Mouse (Mus musculus): ENCODE data around the gene Tctn3. TPM values are rescaled to one million over a fixed set of nuclear protein-coding genes. Genes with fewer than 3 reads are reported as not detected.
"Not testable (repeated sequence)": the region's sequence is repeated elsewhere in the genome, so short reads cannot be mapped to it uniquely, and the experiment has no call there.

The Tctn3 gene
- polyA plus RNA-seq, 1 experiment from 2014 or later, result 10.6 TPM

GRCm38 (mm10) chr19:40632668-40633067 lies 20.6 kb upstream of the Tctn3 start:
- H3K4me1 ChIP-seq (ENCODE audit: control insufficient read depth, insufficient read depth, low read length), result no peaks in the 10 kb centered on the region
- no peaks in the 10 kb centered on the region for H3K36me3 ChIP-seq (ENCODE audit: control insufficient read depth, insufficient read depth, low read length)
- H3K4me2 ChIP-seq (ENCODE audit: low read depth, low read length), result no peak overlapping the region
- no peak for ATAC-seq
- WGBS, result 79% methylated on average over 5 of the region's 5 CpGs
- no peaks in the 10 kb centered on the region for H3K9me3 ChIP-seq (ENCODE audit: control insufficient read depth, low read length)
- no peaks in the 10 kb centered on the region for H3K27me3 ChIP-seq (replicated peaks; ENCODE audit: control insufficient read depth, insufficient read depth, low read length)
- H3K4me3 ChIP-seq (ENCODE audit: low read length), result no peak overlapping the region
- no peak overlapping the region for H3K9ac ChIP-seq (ENCODE audit: low read depth, low read length)
- no peak overlapping the region for H3K27ac ChIP-seq (ENCODE audit: low read length)

GRCm38 (mm10) chr19:40632193-40632592 lies 20.2 kb upstream of the Tctn3 start:
- no peak overlapping the region for H3K4me2 ChIP-seq (ENCODE audit: low read depth, low read length)
- no peaks in the 10 kb centered on the region for H3K27me3 ChIP-seq (replicated peaks; ENCODE audit: control insufficient read depth, insufficient read depth, low read length)
- H3K36me3 ChIP-seq (ENCODE audit: control insufficient read depth, insufficient read depth, low read length), result no peaks in the 10 kb centered on the region
- ATAC-seq, result no peak
- H3K4me3 ChIP-seq (ENCODE audit: low read length), result no peak overlapping the region
- no peak overlapping the region for H3K9ac ChIP-seq (ENCODE audit: low read depth, low read length)
- no peaks in the 10 kb centered on the region for H3K9me3 ChIP-seq (ENCODE audit: control insufficient read depth, low read length)
- WGBS, result 29% methylated on average over 3 of the region's 3 CpGs
- H3K27ac ChIP-seq (ENCODE audit: low read length), result no peak overlapping the region
- H3K4me1 ChIP-seq (ENCODE audit: control insufficient read depth, insufficient read depth, low read length), result no peaks in the 10 kb centered on the region

- H3K27ac ChIP-seq (ENCODE audit: low read length), result no peak overlapping the region
- H3K9ac ChIP-seq (ENCODE audit: low read depth, low read length), result no peak overlapping the region
- H3K9me3 ChIP-seq (ENCODE audit: control insufficient read depth, low read length), result no peaks in the 10 kb centered on the region
- H3K4me3 ChIP-seq (ENCODE audit: low read length), result no peak overlapping the region
- no peaks in the 10 kb centered on the region for H3K4me1 ChIP-seq (ENCODE audit: control insufficient read depth, insufficient read depth, low read length)
- H3K27me3 ChIP-seq (replicated peaks; ENCODE audit: control insufficient read depth, insufficient read depth, low read length), result no peaks in the 10 kb centered on the region
- WGBS, result 65% methylated on average over 7 of the region's 7 CpGs
- H3K4me2 ChIP-seq (ENCODE audit: low read depth, low read length), result no peak overlapping the region
- no peaks in the 10 kb centered on the region for H3K36me3 ChIP-seq (ENCODE audit: control insufficient read depth, insufficient read depth, low read length)
- ATAC-seq, result no peak
Observed at GRCm38 (mm10) chr19:40630606-40631005, 18.6 kb upstream of the Tctn3 start.

GRCm38 (mm10) chr19:40630096-40630495 lies 18.1 kb upstream of the Tctn3 start:
- H3K4me1 ChIP-seq (ENCODE audit: control insufficient read depth, insufficient read depth, low read length), result no peaks in the 10 kb centered on the region
- no peak for ATAC-seq
- H3K27me3 ChIP-seq (replicated peaks; ENCODE audit: control insufficient read depth, insufficient read depth, low read length), result no peaks in the 10 kb centered on the region
- WGBS, result 86% methylated on average over 3 of the region's 3 CpGs
- no peaks in the 10 kb centered on the region for H3K36me3 ChIP-seq (ENCODE audit: control insufficient read depth, insufficient read depth, low read length)
- H3K4me2 ChIP-seq (ENCODE audit: low read depth, low read length), result no peak overlapping the region
- no peak overlapping the region for H3K9ac ChIP-seq (ENCODE audit: low read depth, low read length)
- H3K27ac ChIP-seq (ENCODE audit: low read length), result no peak overlapping the region
- H3K4me3 ChIP-seq (ENCODE audit: low read length), result no peak overlapping the region
- H3K9me3 ChIP-seq (ENCODE audit: control insufficient read depth, low read length), result no peaks in the 10 kb centered on the region

- Histone ChIP-seq H3K9me3 (ENCODE audit: control insufficient read depth, low read length) (no peaks in the 10 kb centered on the region), H3K27ac (ENCODE audit: low read length) (no peak overlapping the region), H3K4me3 (ENCODE audit: low read length) (no peak overlapping the region), H3K4me1 (ENCODE audit: control insufficient read depth, insufficient read depth, low read length) (no peaks in the 10 kb centered on the region), H3K9ac (ENCODE audit: low read depth, low read length) (no peak overlapping the region), H3K27me3 (replicated peaks; ENCODE audit: control insufficient read depth, insufficient read depth, low read length) (no peaks in the 10 kb centered on the region), H3K36me3 (ENCODE audit: control insufficient read depth, insufficient read depth, low read length) (no peaks in the 10 kb centered on the region), H3K4me2 (ENCODE audit: low read depth, low read length) (no peak overlapping the region)
- no peak for ATAC-seq
Observed at GRCm38 (mm10) chr19:40628950-40629349, 16.9 kb upstream of the Tctn3 start.

- ATAC-seq, result no peak
- WGBS, result 50% methylated on average over 12 of the region's 12 CpGs
- H3K27me3 ChIP-seq (replicated peaks; ENCODE audit: control insufficient read depth, insufficient read depth, low read length), result no peaks in the 10 kb centered on the region
Observed at GRCm38 (mm10) chr19:40625935-40626334, 13.9 kb upstream of the Tctn3 start.

GRCm38 (mm10) chr19:40621616-40622015 lies 9.6 kb upstream of the Tctn3 start:
- ATAC-seq, result not testable (repeated sequence)
- WGBS, result 35% methylated on average over 10 of the region's 26 CpGs

More at GRCm38 (mm10) chr19:40625935-40626334, 13.9 kb upstream of the Tctn3 start:
- H3K4me2 ChIP-seq (ENCODE audit: low read depth, low read length), result no peak overlapping the region
- H3K4me3 ChIP-seq (ENCODE audit: low read length), result no peak overlapping the region
- no peaks in the 10 kb centered on the region for H3K9me3 ChIP-seq (ENCODE audit: control insufficient read depth, low read length)
- H3K4me1 ChIP-seq (ENCODE audit: control insufficient read depth, insufficient read depth, low read length), result no peaks in the 10 kb centered on the region
- H3K27ac ChIP-seq (ENCODE audit: low read length), result no peak overlapping the region
- no peaks in the 10 kb centered on the region for H3K36me3 ChIP-seq (ENCODE audit: control insufficient read depth, insufficient read depth, low read length)
- H3K9ac ChIP-seq (ENCODE audit: low read depth, low read length), result no peak overlapping the region

GRCm38 (mm10) chr19:40616021-40616420 lies 4.0 kb upstream of the Tctn3 start:
- H3K4me2 ChIP-seq (ENCODE audit: low read depth, low read length), result no peak overlapping the region
- no peak for ATAC-seq

More at GRCm38 (mm10) chr19:40621616-40622015, 9.6 kb upstream of the Tctn3 start:
- not testable (repeated sequence) for H3K4me3 ChIP-seq (ENCODE audit: low read length); H3K27ac ChIP-seq (ENCODE audit: low read length); H3K9me3 ChIP-seq (ENCODE audit: control insufficient read depth, low read length); H3K4me2 ChIP-seq (ENCODE audit: low read depth, low read length); H3K4me1 ChIP-seq (ENCODE audit: control insufficient read depth, insufficient read depth, low read length); H3K36me3 ChIP-seq (ENCODE audit: control insufficient read depth, insufficient read depth, low read length); H3K9ac ChIP-seq (ENCODE audit: low read depth, low read length); H3K27me3 ChIP-seq (replicated peaks; ENCODE audit: control insufficient read depth, insufficient read depth, low read length)

GRCm38 (mm10) chr19:40614811-40615210 lies 2.8 kb upstream of the Tctn3 start:
- no peak overlapping the region for H3K4me2 ChIP-seq (ENCODE audit: low read depth, low read length)
- ATAC-seq, result no peak
- 71% methylated on average over 7 of the region's 7 CpGs for WGBS
- H3K27ac ChIP-seq (ENCODE audit: low read length), result no peak overlapping the region
- no peak overlapping the region for H3K4me3 ChIP-seq (ENCODE audit: low read length)
- H3K4me1 ChIP-seq (ENCODE audit: control insufficient read depth, insufficient read depth, low read length), result 0 out of 2 replicates have a peak, but pooled peaks cover 2% of the 10 kb centered on the region
- no peaks in the 10 kb centered on the region; the same call in 1 of the 2 replicates for H3K27me3 ChIP-seq (replicated peaks; ENCODE audit: control insufficient read depth, insufficient read depth, low read length)
- no peaks in the 10 kb centered on the region for H3K36me3 ChIP-seq (ENCODE audit: control insufficient read depth, insufficient read depth, low read length)
- H3K9ac ChIP-seq (ENCODE audit: low read depth, low read length), result no peak overlapping the region
- no peaks in the 10 kb centered on the region for H3K9me3 ChIP-seq (ENCODE audit: control insufficient read depth, low read length)

More at GRCm38 (mm10) chr19:40616021-40616420, 4.0 kb upstream of the Tctn3 start:
- no peaks in the 10 kb centered on the region; the same call in 1 of the 2 replicates for H3K27me3 ChIP-seq (replicated peaks; ENCODE audit: control insufficient read depth, insufficient read depth, low read length)
- H3K9ac ChIP-seq (ENCODE audit: low read depth, low read length), result no peak overlapping the region
- 76% methylated on average over 7 of the region's 7 CpGs for WGBS
- H3K27ac ChIP-seq (ENCODE audit: low read length), result no peak overlapping the region
- 0 out of 2 replicates have a peak, but pooled peaks cover 2% of the 10 kb centered on the region for H3K4me1 ChIP-seq (ENCODE audit: control insufficient read depth, insufficient read depth, low read length)
- H3K4me3 ChIP-seq (ENCODE audit: low read length), result no peak overlapping the region
- H3K36me3 ChIP-seq (ENCODE audit: control insufficient read depth, insufficient read depth, low read length), result no peaks in the 10 kb centered on the region
- H3K9me3 ChIP-seq (ENCODE audit: control insufficient read depth, low read length), result no peaks in the 10 kb centered on the region

GRCm38 (mm10) chr19:40607676-40608075 lies 4.4 kb downstream of the Tctn3 start:
- H3K4me3 ChIP-seq (ENCODE audit: low read length), result no peak overlapping the region
- H3K4me2 ChIP-seq (ENCODE audit: low read depth, low read length), result no peak overlapping the region
- WGBS, result 87% methylated on average over 6 of the region's 6 CpGs
- no peak for ATAC-seq
- no peak overlapping the region for H3K9ac ChIP-seq (ENCODE audit: low read depth, low read length)
- H3K9me3 ChIP-seq (ENCODE audit: control insufficient read depth, low read length), result no peaks in the 10 kb centered on the region
- no peak overlapping the region for H3K27ac ChIP-seq (ENCODE audit: low read length)
- 0 out of 2 replicates have a peak, but pooled peaks cover 2% of the 10 kb centered on the region for H3K4me1 ChIP-seq (ENCODE audit: control insufficient read depth, insufficient read depth, low read length)
- no peaks in the 10 kb centered on the region for H3K27me3 ChIP-seq (replicated peaks; ENCODE audit: control insufficient read depth, insufficient read depth, low read length)
- H3K36me3 ChIP-seq (ENCODE audit: control insufficient read depth, insufficient read depth, low read length), result 0 out of 2 replicates have a peak, but pooled peaks cover 1% of the 10 kb centered on the region

Measured in intestine, embryonic 16.5 days (tissue).